Mouse (Mus musculus): Measurements from ENCODE around the gene Mamstr.

DNA sequence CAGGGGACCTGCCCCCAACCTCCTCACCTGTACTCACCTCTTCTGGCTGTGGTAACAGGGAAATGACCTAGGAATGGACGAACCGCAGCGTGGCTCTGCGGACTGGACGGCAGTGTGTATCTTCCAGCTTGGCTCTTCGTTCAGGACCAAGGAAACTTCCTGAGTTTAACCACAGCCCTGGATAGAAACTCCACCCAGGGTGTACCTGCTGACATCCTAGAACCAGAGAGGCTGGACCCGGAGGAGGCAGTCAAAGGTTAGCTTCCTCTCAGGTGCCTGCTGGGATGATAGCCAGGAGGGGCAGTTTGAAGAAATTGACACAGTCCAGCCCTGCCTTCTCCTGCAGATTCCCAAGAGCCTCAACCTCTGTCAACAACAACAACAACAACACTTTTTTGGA, 26.4 kb downstream of the Mamstr start, which contains the start of gene Fut2:
- no peak for TF ChIP-seq POLR2A (IDR thresholded peaks at IDR 0.05; ENCODE audit: borderline replicate concordance, insufficient read depth, low read length)
- no peak for TF ChIP-seq CTCF (IDR thresholded peaks at IDR 0.05; ENCODE audit: borderline replicate concordance, insufficient read depth, low read depth, low read length)
